Mouse (Mus musculus): ENCODE results near the gene Krtap16-3. TPM values are rescaled to one million over a fixed set of nuclear protein-coding genes. Genes with fewer than 3 reads are reported as not detected.

Gene Krtap16-3
- polyA plus RNA-seq (2014; fragmentation: Nextera tagmentation; extraction: Ambion mirVana), result not detected in 2 replicates

GRCm38 (mm10) chr16:88962773-88963172, at the start of gene Krtap16-3:
Gene Krtap16-3 (minus strand): TSS chr16:88962873.
- DNase-seq (ENCODE audit: low spot score) (no peak), ATAC-seq (ENCODE audit: insufficient read depth, low FRiP score, low TSS enrichment) (no peak)
- Histone ChIP-seq H3K4me3 (ENCODE audit: low read depth, low read length) (no peak within 1 kb of the TSS), H3K9me3 (ENCODE audit: control insufficient read depth, low read length) (no peaks in the 10 kb centered on the region), H3K27ac (ENCODE audit: low read depth, low read length) (no peak within 1 kb of the TSS), H3K4me1 (ENCODE audit: control insufficient read depth, insufficient read depth, low read length) (no peaks in the 10 kb centered on the region), H3K27me3 (ENCODE audit: control insufficient read depth, insufficient read depth, low read length) (no peaks in the 10 kb centered on the region), H3K36me3 (ENCODE audit: control insufficient read depth, insufficient read depth, low read length) (no peaks in the 10 kb centered on the region), H3K9ac (ENCODE audit: low read length) (no peak within 1 kb of the TSS), H3K4me2 (ENCODE audit: low read depth) (no peak within 1 kb of the TSS)
- WGBS, result 91% methylated on average over 7 of the region's 7 CpGs

DNA sequence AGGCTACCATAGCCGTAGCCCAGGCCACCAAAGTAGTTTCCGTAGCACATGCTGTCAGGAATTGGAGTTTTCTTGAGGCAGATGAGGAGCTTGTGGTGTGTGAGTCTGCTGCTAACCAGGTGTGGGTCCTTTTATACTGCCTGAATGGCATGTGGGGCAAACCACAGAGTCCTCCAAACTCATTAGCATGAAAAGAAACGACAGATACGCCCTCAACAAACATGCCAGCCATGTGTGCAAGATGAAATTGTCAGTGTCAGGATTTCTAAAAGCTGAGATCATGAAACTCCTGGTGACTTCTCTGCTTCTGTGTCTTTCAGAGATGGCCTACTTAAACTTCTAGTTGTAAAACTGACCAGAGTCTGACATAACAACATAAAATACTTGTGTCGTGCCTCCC, 48.0 kb upstream of the Krtap16-3 start, which contains the start of gene Krtap22-2:
Gene Krtap22-2, minus strand, starts transcription at position 101 of the 400 bp plus-strand sequence.
- ATAC-seq (ENCODE audit: insufficient read depth, low FRiP score, low TSS enrichment) (no peak), DNase-seq (ENCODE audit: low spot score) (no peak)
- Histone ChIP-seq H3K27me3 (ENCODE audit: control insufficient read depth, insufficient read depth, low read length) (no peaks in the 10 kb centered on the region), H3K4me2 (ENCODE audit: low read depth) (no peak within 1 kb of the TSS), H3K27ac (ENCODE audit: low read depth, low read length) (no peak within 1 kb of the TSS), H3K4me1 (ENCODE audit: control insufficient read depth, insufficient read depth, low read length) (no peaks in the 10 kb centered on the region), H3K9me3 (ENCODE audit: control insufficient read depth, low read length) (no peaks in the 10 kb centered on the region), H3K36me3 (ENCODE audit: control insufficient read depth, insufficient read depth, low read length) (no peaks in the 10 kb centered on the region), H3K4me3 (ENCODE audit: low read depth, low read length) (no peak within 1 kb of the TSS), H3K9ac (ENCODE audit: low read length) (no peak within 1 kb of the TSS)
- WGBS, result 81% methylated on average over 5 of the region's 5 CpGs

- Histone ChIP-seq H3K36me3 (ENCODE audit: control insufficient read depth, insufficient read depth, low read length) (no peaks in the 10 kb centered on the region), H3K4me3 (ENCODE audit: low read depth, low read length) (no peak overlapping the region), H3K9ac (ENCODE audit: low read length) (no peak overlapping the region), H3K9me3 (ENCODE audit: control insufficient read depth, low read length) (no peaks in the 10 kb centered on the region), H3K27ac (ENCODE audit: low read depth, low read length) (no peak overlapping the region), H3K27me3 (ENCODE audit: control insufficient read depth, insufficient read depth, low read length) (no peaks in the 10 kb centered on the region), H3K4me1 (ENCODE audit: control insufficient read depth, insufficient read depth, low read length) (no peaks in the 10 kb centered on the region), H3K4me2 (ENCODE audit: low read depth) (no peak overlapping the region)
- DNase-seq (ENCODE audit: low spot score) (no peak), ATAC-seq (ENCODE audit: insufficient read depth, low FRiP score, low TSS enrichment) (no peak)
- 89% methylated on average over 6 of the region's 6 CpGs for WGBS
Observed at GRCm38 (mm10) chr16:88941106-88941505, 21.6 kb downstream of the Krtap16-3 start.

- H3K9ac ChIP-seq (ENCODE audit: low read length), result no peak overlapping the region
- ATAC-seq (ENCODE audit: insufficient read depth, low FRiP score, low TSS enrichment), result no peak
- no peaks in the 10 kb centered on the region for H3K4me1 ChIP-seq (ENCODE audit: control insufficient read depth, insufficient read depth, low read length)
- no peak overlapping the region for H3K4me2 ChIP-seq (ENCODE audit: low read depth)
- peak; percentile 23 for DNase-seq (ENCODE audit: low spot score)
- H3K9me3 ChIP-seq (ENCODE audit: control insufficient read depth, low read length), result no peaks in the 10 kb centered on the region
- 75% methylated on average over 7 of the region's 7 CpGs for WGBS
- H3K27me3 ChIP-seq (ENCODE audit: control insufficient read depth, insufficient read depth, low read length), result no peaks in the 10 kb centered on the region
- H3K27ac ChIP-seq (ENCODE audit: low read depth, low read length), result no peak overlapping the region
- H3K36me3 ChIP-seq (ENCODE audit: control insufficient read depth, insufficient read depth, low read length), result no peaks in the 10 kb centered on the region
- no peak overlapping the region for H3K4me3 ChIP-seq (ENCODE audit: low read depth, low read length)
Observed at GRCm38 (mm10) chr16:88938252-88938651, 24.4 kb downstream of the Krtap16-3 start.

GRCm38 (mm10) chr16:88932165-88932564, 30.5 kb downstream of the Krtap16-3 start, which contains the start of gene Krtap19-9b:
Gene Krtap19-9b (minus strand): TSS chr16:88932265.
- Histone ChIP-seq H3K9me3 (ENCODE audit: control insufficient read depth, low read length) (no peaks in the 10 kb centered on the region), H3K27me3 (ENCODE audit: control insufficient read depth, insufficient read depth, low read length) (no peaks in the 10 kb centered on the region), H3K27ac (ENCODE audit: low read depth, low read length) (no peak within 1 kb of the TSS), H3K9ac (ENCODE audit: low read length) (no peak within 1 kb of the TSS), H3K36me3 (ENCODE audit: control insufficient read depth, insufficient read depth, low read length) (no peaks in the 10 kb centered on the region), H3K4me2 (ENCODE audit: low read depth) (no peak within 1 kb of the TSS), H3K4me3 (ENCODE audit: low read depth, low read length) (no peak within 1 kb of the TSS), H3K4me1 (ENCODE audit: control insufficient read depth, insufficient read depth, low read length) (no peaks in the 10 kb centered on the region)
- DNase-seq (ENCODE audit: low spot score) (no peak), ATAC-seq (ENCODE audit: insufficient read depth, low FRiP score, low TSS enrichment) (no peak)
- WGBS, result 90% methylated on average over 3 of the region's 3 CpGs

Other genes with a start within 250 kb of the Krtap16-3 start
- not detected in 2 replicates for gene Krtap13-1, start 234.0 kb downstream of the Krtap16-3 start, polyA plus RNA-seq (2014; fragmentation: Nextera tagmentation; extraction: Ambion mirVana)
- gene Krtap13, start 211.2 kb downstream of the Krtap16-3 start, polyA plus RNA-seq (2014; fragmentation: Nextera tagmentation; extraction: Ambion mirVana), result not detected in 2 replicates
- not detected in 2 replicates for gene 2310034C09Rik, start 204.0 kb downstream of the Krtap16-3 start, polyA plus RNA-seq (2014; fragmentation: Nextera tagmentation; extraction: Ambion mirVana)
- gene 2310057N15Rik, start 188.7 kb downstream of the Krtap16-3 start, polyA plus RNA-seq (2014; fragmentation: Nextera tagmentation; extraction: Ambion mirVana), result not detected in 2 replicates
- gene Gm5965, start 185.0 kb downstream of the Krtap16-3 start, polyA plus RNA-seq (2014; fragmentation: Nextera tagmentation; extraction: Ambion mirVana), result not detected in 2 replicates
- gene Gm20741, start 150.7 kb downstream of the Krtap16-3 start, polyA plus RNA-seq (2014; fragmentation: Nextera tagmentation; extraction: Ambion mirVana), result not detected in 2 replicates
- not detected in 2 replicates for gene Krtap15, start 142.7 kb downstream of the Krtap16-3 start, polyA plus RNA-seq (2014; fragmentation: Nextera tagmentation; extraction: Ambion mirVana)
- not detected in 2 replicates for gene Krtap14, start 136.7 kb downstream of the Krtap16-3 start, polyA plus RNA-seq (2014; fragmentation: Nextera tagmentation; extraction: Ambion mirVana)
- not detected in 2 replicates for gene Krtap19-1, start 93.5 kb downstream of the Krtap16-3 start, polyA plus RNA-seq (2014; fragmentation: Nextera tagmentation; extraction: Ambion mirVana)
- not detected in 2 replicates for gene Krtap19-2, start 88.6 kb downstream of the Krtap16-3 start, polyA plus RNA-seq (2014; fragmentation: Nextera tagmentation; extraction: Ambion mirVana)
- not detected in 2 replicates for gene Krtap19-3, start 84.8 kb downstream of the Krtap16-3 start, polyA plus RNA-seq (2014; fragmentation: Nextera tagmentation; extraction: Ambion mirVana)
- gene Krtap19-4, start 77.8 kb downstream of the Krtap16-3 start, polyA plus RNA-seq (2014; fragmentation: Nextera tagmentation; extraction: Ambion mirVana), result not detected in 2 replicates
- gene Krtap19-5, start 66.4 kb downstream of the Krtap16-3 start, polyA plus RNA-seq (2014; fragmentation: Nextera tagmentation; extraction: Ambion mirVana), result not detected in 2 replicates
- gene Krtap19-9b, start 30.6 kb downstream of the Krtap16-3 start, polyA plus RNA-seq (2014; fragmentation: Nextera tagmentation; extraction: Ambion mirVana), result not detected in 2 replicates
- not detected in 2 replicates for gene Krtap22-2, start 47.9 kb upstream of the Krtap16-3 start, polyA plus RNA-seq (2014; fragmentation: Nextera tagmentation; extraction: Ambion mirVana)
- not detected in 2 replicates for gene Gm10229, start 52.4 kb upstream of the Krtap16-3 start, polyA plus RNA-seq (2014; fragmentation: Nextera tagmentation; extraction: Ambion mirVana)
- not detected in 2 replicates for gene Krtap6-1, start 68.8 kb upstream of the Krtap16-3 start, polyA plus RNA-seq (2014; fragmentation: Nextera tagmentation; extraction: Ambion mirVana)
- gene Gm10228, start 78.6 kb upstream of the Krtap16-3 start, polyA plus RNA-seq (2014; fragmentation: Nextera tagmentation; extraction: Ambion mirVana), result not detected in 2 replicates
- not detected in 2 replicates for gene Krtap6-5, start 85.0 kb upstream of the Krtap16-3 start, polyA plus RNA-seq (2014; fragmentation: Nextera tagmentation; extraction: Ambion mirVana)
- gene 1110025L11Rik, start 101.1 kb upstream of the Krtap16-3 start, polyA plus RNA-seq (2014; fragmentation: Nextera tagmentation; extraction: Ambion mirVana), result not detected in 2 replicates
- not detected in 2 replicates for gene Krtap6-3, start 121.1 kb upstream of the Krtap16-3 start, polyA plus RNA-seq (2014; fragmentation: Nextera tagmentation; extraction: Ambion mirVana)
- not detected in 2 replicates for gene Gm6358, start 178.0 kb upstream of the Krtap16-3 start, polyA plus RNA-seq (2014; fragmentation: Nextera tagmentation; extraction: Ambion mirVana)
- gene Gm10061, start 188.2 kb upstream of the Krtap16-3 start, polyA plus RNA-seq (2014; fragmentation: Nextera tagmentation; extraction: Ambion mirVana), result not detected in 2 replicates
- gene Gm9789, start 195.1 kb upstream of the Krtap16-3 start, polyA plus RNA-seq (2014; fragmentation: Nextera tagmentation; extraction: Ambion mirVana), result not detected in 2 replicates
- not detected in 2 replicates for gene Gm7735, start 206.6 kb upstream of the Krtap16-3 start, polyA plus RNA-seq (2014; fragmentation: Nextera tagmentation; extraction: Ambion mirVana)
- gene 1110057P08Rik, start 211.9 kb upstream of the Krtap16-3 start, polyA plus RNA-seq (2014; fragmentation: Nextera tagmentation; extraction: Ambion mirVana), result not detected in 2 replicates
- gene Krtap20-2, start 243.0 kb upstream of the Krtap16-3 start, polyA plus RNA-seq (2014; fragmentation: Nextera tagmentation; extraction: Ambion mirVana), result not detected in 2 replicates